Mouse (Mus musculus) lung, postnatal 4 days (tissue): ENCODE measurements around the gene Vnn1.

Experiments used
- DNase-seq, 2 experiments: peaks; one replicate each; pipeline ENCODE4 v3.0.0; 2021

Gene Vnn1

DNA sequence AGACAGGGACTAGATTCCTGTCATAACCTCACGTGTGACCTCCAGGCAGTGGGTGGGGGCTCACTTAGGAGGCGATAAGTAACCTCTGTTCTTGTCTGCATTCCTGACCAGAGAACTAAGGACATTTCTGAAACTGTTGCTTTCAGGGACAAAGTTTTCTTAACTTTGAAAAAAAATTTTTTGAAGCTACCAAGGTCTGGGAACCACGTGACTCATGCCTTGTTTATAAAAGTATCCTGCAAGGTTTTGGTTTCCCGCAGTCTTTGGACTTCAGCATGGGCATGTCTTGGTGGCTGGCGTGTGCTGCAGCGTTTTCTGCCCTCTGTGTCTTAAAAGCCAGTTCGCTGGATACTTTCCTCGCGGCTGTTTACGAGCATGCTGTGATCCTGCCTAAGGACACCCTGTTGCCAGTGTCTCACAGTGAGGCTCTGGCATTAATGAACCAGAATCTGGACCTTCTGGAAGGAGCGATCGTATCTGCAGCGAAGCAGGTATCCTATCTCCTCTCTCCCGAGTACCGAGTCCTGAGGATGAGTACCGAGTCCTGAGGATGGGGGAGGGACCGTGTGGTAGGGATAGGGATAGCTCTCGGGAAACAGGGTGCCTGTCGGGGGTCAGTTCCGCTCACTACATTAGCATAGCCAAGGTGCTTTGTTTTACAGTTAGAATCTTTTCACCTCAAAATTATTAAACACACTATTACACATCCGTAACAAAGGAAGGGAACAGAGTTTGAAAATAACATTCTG, at the start of gene Vnn1:
Gene Vnn1 (plus strand): TSS at position 88 of the 749 bp plus-strand sequence.
- DNase-seq, result no peak

DNA sequence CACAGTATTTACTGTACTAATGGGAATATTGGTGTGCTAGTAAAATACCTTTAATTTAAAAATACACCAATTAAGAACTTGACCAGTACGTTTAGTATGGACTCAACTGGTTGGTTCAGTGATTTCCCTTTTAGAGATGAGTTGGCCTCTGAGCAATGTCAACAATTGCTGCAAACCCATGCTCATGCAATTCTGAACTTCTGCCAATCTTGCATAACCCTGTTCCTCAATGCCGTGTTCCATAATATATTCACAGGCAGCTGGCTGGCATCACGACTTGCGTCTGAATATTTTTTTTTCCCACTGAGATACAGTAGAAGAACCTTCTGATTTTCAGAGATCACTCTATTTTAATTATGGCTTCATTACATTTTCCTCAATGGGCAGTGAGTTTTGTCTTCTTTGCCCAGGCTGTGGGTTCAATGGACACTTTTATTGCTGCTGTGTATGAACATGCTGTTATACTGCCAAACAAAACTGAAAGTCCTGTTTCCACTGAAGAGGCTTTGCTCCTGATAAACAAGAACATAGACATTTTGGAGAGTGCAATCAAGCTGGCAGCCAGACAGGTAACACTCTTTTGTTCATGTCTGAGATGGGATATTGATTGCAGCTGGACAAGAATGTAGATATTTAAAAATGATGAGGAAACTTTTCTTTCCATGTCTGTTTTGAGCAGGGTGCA, 43.1 kb upstream of the Vnn1 start, which contains the start of gene Vnn3:
Gene Vnn3 (plus strand): TSS at position 235 of the 685 bp plus-strand sequence.
- no peak for DNase-seq

DNA sequence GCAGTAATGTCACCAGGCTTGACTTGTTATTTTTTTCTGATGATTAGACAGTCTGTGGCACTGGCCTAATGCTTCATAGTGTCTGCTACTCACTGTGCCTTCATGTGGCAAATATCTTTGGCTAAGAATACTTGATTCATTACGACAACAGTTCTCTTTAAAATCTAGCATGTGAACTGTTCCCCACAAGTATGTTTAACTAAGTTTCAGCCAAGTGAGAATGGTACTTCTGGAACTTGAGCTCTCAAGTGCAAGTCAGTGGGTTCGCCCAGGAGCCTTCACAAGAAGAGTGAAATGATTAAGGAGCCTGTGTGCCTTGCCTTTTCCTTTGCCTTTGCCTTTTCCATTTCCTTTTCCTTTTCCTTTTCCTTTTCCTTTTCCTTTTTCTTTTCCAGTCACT, 42.4 kb upstream of the Vnn1 start:
- peak; percentile 28 to 34 for DNase-seq

DNA sequence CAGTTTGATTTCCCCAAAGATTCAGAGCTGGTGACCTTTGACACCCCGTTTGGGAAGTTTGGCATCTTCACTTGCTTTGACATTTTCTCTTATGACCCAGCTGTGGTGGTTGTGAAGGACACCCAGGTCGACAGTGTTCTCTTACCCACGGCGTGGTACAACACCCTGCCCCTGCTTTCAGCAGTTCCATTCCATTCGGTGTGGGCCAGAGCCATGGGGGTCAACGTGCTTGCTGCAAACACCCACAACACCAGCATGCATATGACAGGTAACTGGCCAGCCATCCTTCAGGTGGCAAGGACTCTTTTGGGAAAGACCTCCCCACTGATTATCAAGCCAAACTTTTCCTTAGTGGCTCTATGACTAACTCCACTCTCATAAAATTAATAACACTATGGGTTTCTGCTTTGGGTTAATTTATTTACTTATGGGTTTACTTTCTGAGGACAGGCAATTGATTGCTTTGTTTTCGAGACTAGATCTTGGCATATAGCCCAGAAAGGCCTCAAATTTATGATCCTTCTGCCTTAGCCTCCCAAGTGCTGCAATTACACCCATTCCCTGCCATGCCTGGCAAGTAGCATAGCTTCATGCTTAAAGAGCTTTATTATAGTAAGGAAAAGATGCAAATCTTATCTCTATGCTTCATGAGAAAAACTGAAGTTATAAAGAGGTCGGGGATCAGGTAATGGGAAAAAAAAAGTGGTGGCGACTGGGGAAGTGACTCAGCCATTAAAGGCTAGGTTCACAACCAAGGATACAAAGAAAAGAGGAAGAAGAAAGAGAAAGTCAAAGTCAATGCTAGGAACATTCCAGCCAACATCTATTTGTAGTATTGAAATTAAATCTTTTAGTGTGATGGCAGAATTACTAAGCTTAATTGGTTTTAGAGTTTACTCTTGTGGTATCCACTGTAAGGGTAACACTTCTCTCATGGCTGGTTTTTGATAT, 29.9 kb upstream of the Vnn1 start:
- no peak for DNase-seq

GRCm38 (mm10) chr10:23880695-23881094, 13.8 kb upstream of the Vnn1 start:
- DNase-seq, result peak in 1 of 2 experiments; percentile 20

DNA sequence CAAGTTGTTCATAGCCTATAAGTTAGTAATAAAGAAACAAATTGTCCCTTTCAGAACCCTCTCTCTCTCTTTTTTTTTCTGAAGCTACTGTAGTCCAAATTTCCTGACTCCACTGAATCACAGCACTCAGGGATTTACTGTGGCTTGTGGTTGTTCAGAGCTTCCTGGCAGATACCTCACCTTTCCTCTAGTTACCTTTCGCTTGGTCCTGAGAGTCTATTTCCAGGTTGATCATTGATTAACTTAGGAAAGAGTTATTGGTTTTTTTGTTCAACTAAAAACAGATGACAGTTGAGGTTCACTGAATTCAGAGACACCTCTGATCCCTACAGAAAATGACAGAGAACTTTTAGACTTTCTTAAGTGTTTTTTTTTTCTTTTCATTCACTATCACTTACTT, 9.6 kb upstream of the Vnn1 start:
- DNase-seq, result no peak

DNA sequence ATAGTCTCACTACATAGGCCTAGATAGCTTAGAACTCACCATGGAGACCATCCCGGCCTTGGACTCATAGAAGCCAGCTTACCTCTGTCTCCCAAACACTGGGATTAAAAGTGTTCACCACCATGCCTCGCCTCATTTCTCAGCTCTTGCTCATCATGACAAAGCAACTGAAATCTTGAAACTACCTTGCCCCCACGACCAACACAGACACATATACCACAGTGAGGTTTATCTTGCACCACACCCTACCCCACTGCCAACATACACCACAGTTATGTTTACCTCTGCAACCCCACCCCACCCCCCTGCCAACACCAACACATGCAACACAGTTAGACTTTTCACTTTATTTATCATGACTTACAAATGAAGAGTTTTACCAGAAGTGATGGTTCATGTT, 8.4 kb upstream of the Vnn1 start:
- DNase-seq, result no peak

- no peak for DNase-seq
Observed at GRCm38 (mm10) chr10:23892987-23893386, 1.5 kb upstream of the Vnn1 start.

DNA sequence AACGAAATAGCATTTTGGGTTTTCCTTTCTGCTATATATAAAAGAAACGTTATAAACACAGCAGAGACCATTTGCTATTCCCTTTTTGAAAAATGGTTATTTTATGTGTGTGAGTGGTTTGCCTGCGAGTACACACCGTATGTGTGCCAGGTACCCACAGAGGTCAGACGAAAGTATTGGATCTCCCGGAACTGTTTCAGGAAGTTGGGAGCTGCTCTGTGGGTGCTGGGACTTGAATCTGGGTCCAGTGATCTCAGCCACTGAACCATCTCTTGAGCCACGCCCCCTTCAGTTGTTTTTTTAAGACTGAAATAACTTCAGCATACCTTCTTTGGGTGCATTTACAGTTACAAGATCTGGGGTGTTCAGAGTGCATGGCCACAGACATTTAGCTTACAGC, 888 bp downstream of the Vnn1 start:
- no peak for DNase-seq

DNA sequence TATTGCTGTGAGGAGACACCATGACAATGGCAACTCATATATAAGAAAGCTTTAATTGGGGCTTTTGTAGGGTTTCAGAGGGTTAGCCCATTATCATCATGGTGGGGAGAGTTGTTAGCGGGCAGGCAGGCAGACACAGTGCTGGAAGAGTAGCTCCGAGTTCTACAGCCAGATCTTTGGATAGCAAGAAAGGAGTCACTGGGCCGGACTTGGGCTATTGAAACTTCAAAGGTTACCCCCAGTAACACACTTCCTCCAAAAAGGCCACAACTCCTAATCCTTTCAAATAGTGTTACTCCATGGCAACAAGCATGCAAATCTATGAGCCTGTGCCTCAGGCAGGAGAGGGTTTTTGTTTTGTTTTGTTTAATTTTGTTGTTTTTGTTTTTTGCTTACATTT, 6.6 kb downstream of the Vnn1 start:
- no peak for DNase-seq

- no peak for DNase-seq
Observed at GRCm38 (mm10) chr10:23905661-23906060, 11.2 kb downstream of the Vnn1 start.

GRCm38 (mm10) chr10:23920056-23920455, 25.6 kb downstream of the Vnn1 start, which contains the start of gene Taar1:
Taar1 (plus strand) TSS chr10:23920356.
- DNase-seq, result no peak

DNA sequence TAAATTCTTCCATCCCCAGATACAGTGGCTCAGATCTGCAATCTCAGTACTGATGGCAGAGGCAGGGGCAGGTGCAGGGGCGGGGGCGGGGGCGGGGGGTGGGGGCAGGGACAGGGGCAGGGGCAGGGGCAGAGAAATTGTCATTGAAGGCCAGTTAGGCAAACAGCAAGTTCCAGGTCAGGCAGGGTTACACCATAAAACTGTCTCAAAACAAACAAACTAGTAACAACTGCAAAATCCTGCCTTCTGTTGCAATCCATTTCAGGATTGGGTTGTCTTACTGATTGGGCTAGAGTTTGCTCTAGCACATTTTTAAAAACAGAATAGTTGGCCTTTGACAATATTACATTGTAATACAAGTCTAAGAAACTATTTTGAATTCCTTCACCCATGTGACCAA, 28.0 kb downstream of the Vnn1 start:
- no peak for DNase-seq

DNA sequence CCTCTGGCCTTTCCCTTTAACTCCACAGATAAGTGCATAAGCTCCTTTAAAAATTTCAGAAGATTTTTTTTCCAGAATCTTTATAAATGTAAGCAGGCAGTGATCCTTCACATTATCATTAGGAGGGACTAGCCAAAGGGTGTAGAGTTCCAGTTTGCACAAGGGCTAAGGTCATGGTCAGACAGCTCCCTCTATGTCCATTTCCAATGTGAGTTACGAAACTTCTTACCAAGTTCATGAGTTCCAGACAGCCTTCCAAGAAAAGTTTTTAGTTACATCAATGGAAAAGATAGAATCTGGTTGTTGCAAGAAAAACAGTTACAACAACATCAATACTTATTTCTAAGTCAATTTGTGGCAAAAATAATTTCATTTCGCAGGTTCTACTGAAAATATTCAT, 29.5 kb downstream of the Vnn1 start:
- DNase-seq, result no peak

DNA sequence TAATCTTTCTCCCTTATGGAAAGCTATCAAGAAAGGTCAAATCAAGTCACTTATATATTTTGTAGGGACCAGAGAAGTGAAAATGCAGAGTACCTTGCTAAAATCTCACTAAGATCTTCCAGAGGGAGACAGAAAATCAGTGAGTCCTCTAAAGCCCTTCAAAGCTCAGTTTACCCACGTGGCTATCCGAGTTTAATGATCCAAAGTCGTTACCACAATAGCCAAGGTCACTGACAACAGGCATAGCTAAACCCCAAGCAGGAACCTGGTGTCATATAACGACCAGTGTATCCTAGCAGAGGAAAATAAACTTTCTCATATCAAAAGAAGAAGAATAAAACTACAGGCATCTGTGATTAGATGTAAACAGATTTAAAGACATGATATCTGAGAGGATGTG, 43.1 kb downstream of the Vnn1 start:
- DNase-seq, result no peak

DNA sequence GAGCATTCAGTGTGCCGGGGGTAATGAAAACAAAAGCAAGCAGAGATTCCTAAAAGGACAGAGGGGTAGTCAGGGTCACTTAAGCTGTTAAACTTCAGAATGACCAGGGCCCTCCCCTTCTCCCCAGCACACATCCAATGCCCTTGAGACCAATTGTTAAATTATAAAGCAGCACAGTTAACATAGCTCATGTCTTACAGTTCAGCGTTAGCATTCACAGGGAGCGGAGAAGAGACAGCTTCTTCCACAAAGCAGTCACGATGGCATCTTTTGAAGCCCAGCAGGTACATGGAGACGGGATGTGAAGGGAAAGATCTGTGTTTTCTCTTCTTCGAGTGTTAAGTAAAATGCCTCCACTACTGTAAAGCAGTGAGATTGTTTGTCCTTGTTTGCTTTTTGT, 43.8 kb downstream of the Vnn1 start, which contains the start of gene Taar2:
Gene Taar2 (plus strand): TSS at position 261 of the 400 bp plus-strand sequence.
- DNase-seq, result no peak

- peak in 1 of 2 experiments; percentile 6 for DNase-seq
Observed at GRCm38 (mm10) chr10:23942465-23942864, 48.0 kb downstream of the Vnn1 start.

GRCm38 (mm10) chr10:23948026-23948425, 53.5 kb downstream of the Vnn1 start:
- DNase-seq, result no peak

DNA sequence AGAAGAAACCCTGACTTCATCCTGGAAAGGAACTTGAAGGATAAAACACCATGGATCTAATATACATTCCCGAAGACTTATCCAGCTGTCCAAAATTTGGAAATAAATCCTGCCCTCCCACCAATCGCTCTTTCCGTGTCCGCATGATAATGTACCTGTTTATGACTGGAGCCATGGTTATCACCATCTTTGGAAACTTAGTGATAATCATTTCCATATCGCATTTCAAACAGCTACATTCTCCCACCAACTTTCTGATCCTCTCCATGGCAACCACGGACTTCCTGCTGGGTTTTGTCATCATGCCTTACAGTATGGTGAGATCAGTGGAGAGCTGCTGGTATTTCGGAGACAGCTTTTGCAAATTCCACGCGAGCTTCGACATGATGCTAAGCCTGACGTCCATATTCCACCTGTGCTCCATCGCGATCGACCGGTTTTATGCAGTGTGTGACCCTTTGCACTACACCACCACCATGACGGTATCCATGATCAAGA, 55.1 kb downstream of the Vnn1 start, which contains the start of gene Taar3:
Gene Taar3 (plus strand): TSS at position 51 of the 498 bp plus-strand sequence.
- no peak for DNase-seq

GRCm38 (mm10) chr10:23951714-23952113, 57.2 kb downstream of the Vnn1 start:
- no peak for DNase-seq
